Mouse (Mus musculus) liver, embryonic 14.5 days (tissue): ENCODE measurements at regions not wholly inside any gene's neighbourhood (a gene's known extent, or its start where the extent isn't known, plus 50 kb on each side); places are given as distances from the start of the nearest gene placed in this dataset.

Experiments
- CTCF ChIP-seq: IDR thresholded peaks from 2 replicates; pipeline ENCODE4 v1.5.1; 2016; ENCODE audit warnings: antibody characterized with exemption, low read depth, control low read depth
- EP300 ChIP-seq: IDR thresholded peaks from 2 replicates; pipeline ENCODE4 v1.6.1; 2016; ENCODE audit warnings: antibody characterized with exemption, low read depth

DNA sequence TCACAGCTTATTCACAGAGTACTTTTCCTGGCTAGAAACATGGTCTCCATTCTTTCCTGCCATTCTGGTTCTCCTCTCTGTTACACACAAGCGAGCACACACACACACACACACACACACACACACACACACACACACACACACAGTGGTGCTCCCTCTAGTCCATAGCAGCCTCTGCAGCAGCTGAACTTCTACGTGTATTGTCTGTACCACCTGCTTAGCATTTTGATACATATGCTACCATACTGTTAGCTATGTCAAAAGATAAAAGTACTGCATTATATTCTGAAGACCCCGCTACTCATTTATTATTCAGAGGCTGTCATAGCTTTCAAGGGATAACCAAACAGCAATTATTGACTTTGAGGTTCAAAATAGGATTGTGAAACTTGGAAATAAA, 372.3 kb upstream of the Rag2 start:
- no peak for TF ChIP-seq EP300
- no peak for TF ChIP-seq CTCF
